Mouse (Mus musculus): ENCODE data around the gene Mycn. TPM values are rescaled to one million over a fixed set of nuclear protein-coding genes. Genes with fewer than 3 reads are reported as not detected.

Gene Mycn
- polyA plus RNA-seq (2015; fragmentation: Nextera tagmentation; extraction: Ambion mirVana): 63.2 and 71.0 TPM in 2 replicates

DNA sequence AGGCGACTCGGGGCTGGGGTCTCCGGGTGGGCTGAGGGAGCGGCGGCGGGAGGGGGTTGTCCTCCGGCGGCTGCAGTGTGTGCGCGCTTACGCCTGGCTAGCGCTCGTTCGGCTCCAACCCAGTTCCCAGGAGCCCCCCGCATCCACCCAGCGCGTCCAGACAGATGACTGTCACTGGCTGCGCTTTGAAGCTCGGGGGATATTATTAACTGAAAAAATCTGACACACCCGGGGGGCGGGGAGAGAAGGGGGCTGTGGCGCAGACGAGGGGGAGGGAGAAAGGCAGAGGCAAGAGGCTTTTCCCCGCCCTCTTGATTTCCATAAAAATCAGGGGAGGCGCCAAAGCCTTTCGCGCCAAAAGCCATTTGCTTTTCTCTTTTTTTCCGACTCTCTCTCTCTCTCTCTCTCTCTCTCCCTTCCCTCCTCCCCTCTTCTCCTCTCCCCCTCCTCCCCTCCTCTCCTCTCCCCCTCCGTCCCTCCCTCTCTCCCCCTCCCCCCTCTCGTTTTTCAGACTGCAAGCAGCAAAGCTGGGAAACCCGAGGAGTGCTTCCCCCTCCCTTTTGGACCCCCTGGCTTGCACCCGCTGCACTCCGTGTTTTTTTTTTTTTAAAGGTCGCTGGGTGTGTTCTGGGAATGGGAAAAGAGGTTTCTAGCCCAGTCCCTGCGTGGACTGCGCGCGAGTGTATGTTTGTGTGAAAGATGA, at the start of gene Mycn:
Gene Mycn (minus strand): TSS at position 254 of the 703 bp plus-strand sequence.
- peak within 1 kb of the TSS; percentile 89 for H3K9ac ChIP-seq
- H3K4me2 ChIP-seq: peak within 1 kb of the TSS; percentile 92
- H3K36me3 ChIP-seq: peaks cover 3% of the 10 kb centered on the region; the same call in 1 of the 2 replicates
- under 1% methylated on average over 38 of the region's 38 CpGs for WGBS
- ATAC-seq (ENCODE audit: low FRiP score, low read depth): peak; percentile 85
- H3K27ac ChIP-seq (replicated peaks): peak within 1 kb of the TSS; percentile 96
- no peaks in the 10 kb centered on the region for H3K9me3 ChIP-seq
- H3K27me3 ChIP-seq: no peaks in the 10 kb centered on the region
- H3K4me3 ChIP-seq: peak within 1 kb of the TSS; percentile 84
- H3K4me1 ChIP-seq (replicated peaks): peaks cover 28% of the 10 kb centered on the region

- 82% methylated on average over 8 of the region's 8 CpGs for WGBS
- no peak for ATAC-seq (ENCODE audit: low FRiP score, low read depth)
Observed at GRCm38 (mm10) chr12:12987376-12987775, 45.7 kb upstream of the Mycn start.

DNA sequence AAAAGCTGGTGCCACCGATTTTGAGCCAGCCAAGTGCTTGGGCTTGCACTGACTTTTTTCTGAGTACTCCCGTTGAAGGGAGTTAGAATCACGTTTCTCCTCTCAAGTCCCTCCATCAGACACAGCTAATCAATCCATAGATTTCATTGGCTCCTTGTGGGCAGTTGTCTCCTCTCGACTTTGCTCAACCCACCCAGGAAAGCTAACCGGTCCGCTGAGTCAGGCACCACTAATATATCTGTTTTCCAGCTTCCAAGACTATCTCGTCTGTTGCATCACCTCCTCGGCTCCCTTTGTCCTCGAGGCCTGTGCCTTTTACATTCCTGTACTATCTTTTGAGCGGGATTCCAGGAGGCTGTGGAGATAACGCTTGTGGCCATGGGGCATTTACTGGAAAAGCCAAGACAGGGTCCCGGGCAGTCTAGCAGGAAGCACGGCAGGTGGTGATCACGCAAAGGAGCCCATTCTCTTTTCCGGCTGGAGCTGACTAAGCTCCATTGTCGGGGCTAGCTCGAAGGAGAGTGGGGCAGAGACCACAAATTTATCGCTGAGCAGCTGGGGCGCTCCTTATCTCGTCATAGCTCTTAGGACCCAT, 45.0 kb upstream of the Mycn start:
- no peaks in the 10 kb centered on the region for H3K4me1 ChIP-seq (replicated peaks)
- no peak overlapping the region for H3K4me3 ChIP-seq
- no peak overlapping the region for H3K27ac ChIP-seq (replicated peaks)
- H3K27me3 ChIP-seq: no peaks in the 10 kb centered on the region
- WGBS: 87% methylated on average over 20 of the region's 20 CpGs
- no peak overlapping the region for H3K9ac ChIP-seq
- H3K4me2 ChIP-seq: no peak overlapping the region
- H3K9me3 ChIP-seq: no peaks in the 10 kb centered on the region
- ATAC-seq (ENCODE audit: low FRiP score, low read depth): no peak
- no peaks in the 10 kb centered on the region for H3K36me3 ChIP-seq

More at GRCm38 (mm10) chr12:12987376-12987775, 45.7 kb upstream of the Mycn start:
- no peak overlapping the region for H3K4me2 ChIP-seq
- H3K27me3 ChIP-seq: no peaks in the 10 kb centered on the region
- no peaks in the 10 kb centered on the region for H3K36me3 ChIP-seq
- no peak overlapping the region for H3K27ac ChIP-seq (replicated peaks)
- H3K9me3 ChIP-seq: no peaks in the 10 kb centered on the region
- no peak overlapping the region for H3K9ac ChIP-seq
- H3K4me1 ChIP-seq (replicated peaks): no peaks in the 10 kb centered on the region
- no peak overlapping the region for H3K4me3 ChIP-seq

DNA sequence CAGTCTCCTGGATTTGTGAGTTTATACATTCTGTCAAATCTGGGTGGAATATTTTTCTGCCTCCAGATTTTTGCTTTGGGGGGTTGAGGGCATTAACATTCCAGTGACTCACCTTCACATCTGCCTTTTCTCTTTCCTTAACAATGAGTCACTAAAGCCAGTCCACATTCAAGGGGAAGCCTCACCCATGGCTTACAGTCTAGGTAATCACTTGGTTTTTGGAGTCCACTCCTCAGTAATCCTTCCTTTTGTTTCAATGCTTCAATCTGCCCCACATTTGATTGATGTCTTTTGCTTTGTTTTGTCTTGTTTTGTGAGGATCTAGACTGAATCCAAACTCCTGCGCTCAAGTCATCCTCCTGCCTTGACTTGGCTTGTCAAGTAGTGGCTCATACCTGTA, 41.3 kb upstream of the Mycn start:
- H3K27me3 ChIP-seq: no peaks in the 10 kb centered on the region
- H3K4me2 ChIP-seq: no peak overlapping the region
- WGBS: 83% methylated on average over 1 of the region's 1 CpGs
- no peaks in the 10 kb centered on the region for H3K36me3 ChIP-seq
- H3K9ac ChIP-seq: no peak overlapping the region
- H3K4me1 ChIP-seq (replicated peaks): no peaks in the 10 kb centered on the region
- H3K27ac ChIP-seq (replicated peaks): no peak overlapping the region
- no peak for ATAC-seq (ENCODE audit: low FRiP score, low read depth)
- H3K9me3 ChIP-seq: no peaks in the 10 kb centered on the region
- no peak overlapping the region for H3K4me3 ChIP-seq

GRCm38 (mm10) chr12:12975397-12975796, 33.7 kb upstream of the Mycn start:
- Histone ChIP-seq H3K9ac (no peak overlapping the region), H3K9me3 (no peaks in the 10 kb centered on the region), H3K4me3 (no peak overlapping the region), H3K4me1 (replicated peaks) (no peaks in the 10 kb centered on the region), H3K4me2 (no peak overlapping the region), H3K36me3 (no peaks in the 10 kb centered on the region), H3K27ac (replicated peaks) (no peak overlapping the region), H3K27me3 (no peaks in the 10 kb centered on the region)
- no peak for ATAC-seq (ENCODE audit: low FRiP score, low read depth)
- WGBS: 62% methylated on average over 1 of the region's 1 CpGs

- 63% methylated on average over 8 of the region's 8 CpGs for WGBS
- Histone ChIP-seq H3K36me3 (no peaks in the 10 kb centered on the region), H3K4me1 (replicated peaks) (no peaks in the 10 kb centered on the region), H3K27ac (replicated peaks) (no peak overlapping the region), H3K9me3 (no peaks in the 10 kb centered on the region), H3K27me3 (no peaks in the 10 kb centered on the region), H3K4me3 (no peak overlapping the region), H3K9ac (no peak overlapping the region), H3K4me2 (no peak overlapping the region)
- ATAC-seq (ENCODE audit: low FRiP score, low read depth): no peak
Observed at GRCm38 (mm10) chr12:12972756-12973435, 31.2 kb upstream of the Mycn start.

- Histone ChIP-seq H3K9ac (no peak overlapping the region), H3K9me3 (no peaks in the 10 kb centered on the region), H3K27me3 (no peaks in the 10 kb centered on the region), H3K4me1 (replicated peaks) (no peaks in the 10 kb centered on the region), H3K4me2 (no peak overlapping the region), H3K36me3 (no peaks in the 10 kb centered on the region), H3K27ac (replicated peaks) (no peak overlapping the region), H3K4me3 (no peak overlapping the region)
- no peak for ATAC-seq (ENCODE audit: low FRiP score, low read depth)
- 80% methylated on average over 2 of the region's 2 CpGs for WGBS
Observed at GRCm38 (mm10) chr12:12967946-12968345, 26.2 kb upstream of the Mycn start.

GRCm38 (mm10) chr12:12964856-12965255, 23.1 kb upstream of the Mycn start:
- H3K4me1 ChIP-seq (replicated peaks): no peaks in the 10 kb centered on the region
- no peak overlapping the region for H3K9ac ChIP-seq
- 91% methylated on average over 3 of the region's 3 CpGs for WGBS
- no peak overlapping the region for H3K4me3 ChIP-seq
- ATAC-seq (ENCODE audit: low FRiP score, low read depth): no peak
- no peak overlapping the region for H3K4me2 ChIP-seq
- H3K36me3 ChIP-seq: no peaks in the 10 kb centered on the region
- H3K27me3 ChIP-seq: no peaks in the 10 kb centered on the region
- no peak overlapping the region for H3K27ac ChIP-seq (replicated peaks)
- no peaks in the 10 kb centered on the region for H3K9me3 ChIP-seq

DNA sequence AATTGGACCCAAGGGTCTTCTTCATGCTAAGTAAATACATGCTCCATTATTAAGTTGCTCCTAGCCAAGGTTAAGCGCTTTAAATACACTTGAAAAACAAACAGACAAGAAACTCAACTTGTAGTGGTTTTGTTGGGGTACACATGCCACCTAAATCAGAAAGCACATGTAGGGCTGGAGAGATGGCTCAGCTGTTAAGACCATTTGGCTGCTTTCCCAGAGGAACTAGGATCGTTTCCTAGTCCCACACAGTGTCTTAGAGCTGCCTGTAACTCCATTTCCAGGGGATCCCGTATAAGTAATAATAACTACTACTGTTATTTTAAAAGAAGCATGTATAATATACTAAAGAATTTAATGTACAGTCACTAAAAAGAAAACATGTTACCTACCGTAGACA, 5.9 kb upstream of the Mycn start:
- ATAC-seq (ENCODE audit: low FRiP score, low read depth): no peak
- no peaks in the 10 kb centered on the region for H3K9me3 ChIP-seq
- no peaks in the 10 kb centered on the region for H3K36me3 ChIP-seq
- H3K9ac ChIP-seq: no peak overlapping the region
- H3K27me3 ChIP-seq: no peaks in the 10 kb centered on the region
- no peak overlapping the region for H3K4me3 ChIP-seq
- H3K4me2 ChIP-seq: no peak overlapping the region
- WGBS: 80% methylated on average over 4 of the region's 4 CpGs
- H3K4me1 ChIP-seq (replicated peaks): peaks cover 5% of the 10 kb centered on the region; the same call in 1 of the 2 replicates
- H3K27ac ChIP-seq (replicated peaks): no peak overlapping the region

DNA sequence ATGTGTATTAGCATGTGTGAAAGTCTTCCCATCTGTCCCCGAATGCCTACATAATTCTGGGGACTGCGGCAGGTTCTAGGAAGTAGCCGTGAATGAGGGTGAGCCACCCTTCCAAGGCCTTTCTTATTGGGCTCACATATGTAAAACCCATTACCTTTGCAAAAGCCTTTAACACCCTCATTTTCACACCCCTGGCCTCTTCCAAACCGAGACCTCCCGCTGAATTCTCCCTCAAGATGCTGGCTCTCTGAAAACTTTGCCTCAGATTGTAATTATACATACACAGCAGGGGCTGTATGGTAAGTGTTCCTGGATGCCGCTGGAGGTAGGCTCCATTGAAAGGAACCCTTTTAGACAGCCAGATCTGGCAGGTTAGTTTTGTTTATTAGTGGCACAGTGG, 1.6 kb upstream of the Mycn start:
- Histone ChIP-seq H3K36me3 (no peaks in the 10 kb centered on the region), H3K9me3 (no peaks in the 10 kb centered on the region), H3K4me1 (replicated peaks) (peaks cover 18% of the 10 kb centered on the region), H3K4me2 (peak overlapping the region; percentile 92), H3K4me3 (no peak overlapping the region), H3K27ac (replicated peaks) (peak overlapping the region; percentile 96; the same call in 1 of the 2 replicates), H3K9ac (no peak overlapping the region), H3K27me3 (no peaks in the 10 kb centered on the region)
- ATAC-seq (ENCODE audit: low FRiP score, low read depth): no peak
- 15% methylated on average over 6 of the region's 6 CpGs for WGBS

- peak overlapping the region; percentile 89 for H3K9ac ChIP-seq
- peak overlapping the region; percentile 92 for H3K4me2 ChIP-seq
- H3K27me3 ChIP-seq: no peaks in the 10 kb centered on the region
- WGBS: under 1% methylated on average over 47 of the region's 47 CpGs
- H3K4me3 ChIP-seq: peak overlapping the region; percentile 84
- H3K4me1 ChIP-seq (replicated peaks): peaks cover 22% of the 10 kb centered on the region
- no peaks in the 10 kb centered on the region for H3K9me3 ChIP-seq
- H3K27ac ChIP-seq (replicated peaks): peak overlapping the region; percentile 96
- peak; percentile 81 for ATAC-seq (ENCODE audit: low FRiP score, low read depth)
- no peaks in the 10 kb centered on the region for H3K36me3 ChIP-seq
Observed at GRCm38 (mm10) chr12:12942364-12943050, 793 bp upstream of the Mycn start.

DNA sequence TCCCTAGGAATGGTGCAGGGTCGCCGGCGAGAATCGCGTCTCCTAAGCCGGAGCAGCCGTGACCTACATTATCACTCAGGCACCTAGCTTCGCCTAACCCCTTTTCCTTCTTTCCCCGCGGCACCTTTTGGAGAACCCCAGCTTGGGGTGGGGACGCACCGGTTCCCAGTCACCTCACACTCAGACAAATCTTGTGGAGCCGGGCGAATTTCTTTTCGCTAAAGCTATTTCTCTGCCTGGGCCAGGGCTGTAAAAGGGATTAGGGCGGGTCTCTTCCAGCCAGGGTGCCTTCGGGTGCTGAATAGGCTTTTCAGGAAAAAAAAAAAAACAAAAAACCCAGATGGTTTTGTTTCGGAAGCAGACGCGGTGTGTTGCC, 597 bp downstream of the Mycn start:
- Histone ChIP-seq H3K27ac (replicated peaks) (peak overlapping the region; percentile 96), H3K4me1 (replicated peaks) (peaks cover 28% of the 10 kb centered on the region), H3K4me2 (peak overlapping the region; percentile 92), H3K4me3 (peak overlapping the region; percentile 84), H3K36me3 (peaks cover 7% of the 10 kb centered on the region; the same call in 1 of the 2 replicates), H3K9me3 (no peaks in the 10 kb centered on the region), H3K9ac (peak overlapping the region; percentile 89), H3K27me3 (no peaks in the 10 kb centered on the region)
- 0% methylated on average over 20 of the region's 20 CpGs for whole genome bisulfite sequencing
- no peak for ATAC-seq (ENCODE audit: low FRiP score, low read depth)
